Mouse (Mus musculus) spleen, adult 2 months (tissue): Measurements from ENCODE around the gene Ldlrap1.

Experiments
- CTCF ChIP-seq: fragments of 200-500 bp; IDR thresholded peaks from 2 replicates; pipeline ENCODE4 v1.5.1; 2011; ENCODE audit warnings: mild to moderate bottlenecking, inconsistent platforms; ENCODE audit not compliant: insufficient read depth, insufficient read length, insufficient replicate concordance; ENCODE audit errors: extremely low read depth
- POLR2A ChIP-seq: fragments of 200-500 bp; IDR thresholded peaks from 2 replicates; pipeline ENCODE4 v1.6.1; 2011; ENCODE audit warnings: low read depth, low read length, inconsistent platforms

DNA sequence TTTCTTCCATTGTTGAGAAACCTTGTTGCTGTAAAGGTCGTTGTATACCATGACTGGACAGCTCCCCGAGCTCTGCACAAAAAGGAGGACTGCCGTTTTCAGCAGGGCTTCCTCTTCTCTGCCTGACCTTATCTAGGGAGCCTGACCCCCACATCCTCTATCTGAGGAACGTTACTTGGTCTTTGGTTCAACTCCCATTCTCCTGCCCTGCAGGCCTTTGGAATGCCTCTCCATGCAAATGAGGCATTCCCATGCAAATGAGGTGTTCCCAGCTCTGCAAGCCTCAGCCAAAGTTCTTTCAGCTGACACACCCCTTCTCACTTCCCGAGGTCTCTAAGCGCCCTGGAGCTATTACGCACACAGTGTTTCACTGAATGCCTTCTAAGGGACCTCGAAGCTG, 37.7 kb downstream of the Ldlrap1 start:
- TF ChIP-seq CTCF (no peak), POLR2A (no peak)
